Mouse (Mus musculus) cerebellum, adult 11 months (tissue): Measurements from ENCODE around the gene Fam196b.

Source experiments
- DNase-seq: peaks from one replicate; pipeline ENCODE4 v3.0.0; 2022

Fam196b gene

DNA sequence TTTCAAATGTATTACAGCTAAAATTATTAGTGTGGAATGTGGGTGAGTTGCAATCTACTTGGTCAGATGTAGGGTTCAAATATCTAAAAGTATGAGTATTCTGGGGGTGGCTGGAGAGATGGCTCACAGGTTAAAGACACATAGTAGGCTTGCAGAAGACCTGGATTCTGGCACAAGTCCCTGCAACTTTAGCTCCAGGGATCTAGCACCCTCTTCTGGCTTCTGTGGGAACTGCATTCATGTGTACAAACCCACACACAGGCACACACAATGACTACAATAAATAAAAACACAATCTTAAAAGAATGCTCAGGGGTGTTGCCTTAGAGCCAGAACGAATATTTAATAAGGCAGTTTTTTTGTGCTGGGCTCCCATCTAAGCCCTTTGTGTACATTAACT lies 23.3 kb downstream of the Fam196b start:
- DNase-seq = no peak

DNA sequence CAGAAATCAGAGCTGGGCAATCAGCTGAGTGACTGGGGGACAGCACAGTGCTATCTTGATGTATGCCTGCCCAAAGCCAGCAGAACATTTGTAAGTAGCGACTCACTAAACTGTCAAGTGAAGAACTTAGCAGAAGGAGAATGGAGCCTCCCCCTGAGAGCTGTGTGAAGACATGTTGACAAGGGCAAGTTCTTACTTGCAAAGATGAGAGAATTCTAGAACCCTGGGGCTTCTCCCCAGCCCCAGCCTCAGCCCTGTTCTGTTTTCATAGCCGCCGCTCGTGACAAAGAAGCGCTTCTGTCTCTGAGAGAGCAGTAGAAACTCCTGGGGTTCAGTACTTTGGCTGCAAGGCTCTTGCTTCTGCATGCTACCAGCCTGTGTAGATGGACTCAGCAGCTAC lies 25.1 kb downstream of the Fam196b start:
- no peak for DNase-seq

DNA sequence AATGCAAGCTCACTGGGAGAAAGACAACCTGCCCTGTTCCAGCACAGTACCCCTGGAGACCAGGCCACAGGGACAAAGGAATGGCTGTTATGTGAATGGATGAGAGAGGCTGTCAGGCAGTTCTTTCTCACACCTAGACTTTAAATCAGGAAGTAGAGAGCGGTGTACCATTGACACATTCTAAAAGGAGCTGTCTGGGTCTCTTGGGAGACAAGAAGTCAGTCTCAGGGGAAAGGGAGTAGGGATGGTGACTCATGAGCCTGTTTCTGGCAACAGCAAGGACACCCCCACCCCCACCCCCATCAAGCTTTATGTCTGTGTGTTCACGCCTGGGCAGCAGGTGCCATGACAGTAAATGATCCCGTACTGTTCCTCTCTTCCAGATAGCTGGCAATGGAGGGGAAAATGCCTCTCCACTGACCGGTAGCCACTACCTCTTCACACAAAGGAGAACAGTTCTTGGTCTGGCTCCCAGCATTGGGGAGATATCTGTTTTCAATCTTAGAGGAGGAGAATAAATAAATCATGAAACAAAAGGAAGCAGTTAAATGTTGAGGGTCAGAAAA lies 29.2 kb downstream of the Fam196b start:
- DNase-seq = no peak

DNA sequence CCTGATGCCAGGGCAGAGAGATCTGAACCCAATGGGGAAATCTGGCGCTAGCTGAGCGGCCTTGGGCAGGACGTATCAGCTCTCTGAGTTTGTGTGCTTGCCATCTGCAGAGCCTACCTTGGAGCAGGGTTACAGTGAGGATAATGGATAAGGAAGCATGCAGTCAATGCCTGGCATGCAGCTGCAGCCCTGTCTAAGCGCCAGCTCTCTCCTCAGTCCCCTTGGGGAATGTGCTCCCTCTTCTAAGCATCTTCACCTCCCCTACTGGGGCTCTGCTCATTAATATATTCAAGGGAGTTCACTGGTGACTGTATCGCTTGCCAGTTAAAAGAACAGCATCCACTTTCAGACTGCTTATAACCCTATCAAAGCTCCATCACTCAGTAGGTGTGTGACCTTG lies 29.7 kb downstream of the Fam196b start:
- DNase-seq = no peak

DNA sequence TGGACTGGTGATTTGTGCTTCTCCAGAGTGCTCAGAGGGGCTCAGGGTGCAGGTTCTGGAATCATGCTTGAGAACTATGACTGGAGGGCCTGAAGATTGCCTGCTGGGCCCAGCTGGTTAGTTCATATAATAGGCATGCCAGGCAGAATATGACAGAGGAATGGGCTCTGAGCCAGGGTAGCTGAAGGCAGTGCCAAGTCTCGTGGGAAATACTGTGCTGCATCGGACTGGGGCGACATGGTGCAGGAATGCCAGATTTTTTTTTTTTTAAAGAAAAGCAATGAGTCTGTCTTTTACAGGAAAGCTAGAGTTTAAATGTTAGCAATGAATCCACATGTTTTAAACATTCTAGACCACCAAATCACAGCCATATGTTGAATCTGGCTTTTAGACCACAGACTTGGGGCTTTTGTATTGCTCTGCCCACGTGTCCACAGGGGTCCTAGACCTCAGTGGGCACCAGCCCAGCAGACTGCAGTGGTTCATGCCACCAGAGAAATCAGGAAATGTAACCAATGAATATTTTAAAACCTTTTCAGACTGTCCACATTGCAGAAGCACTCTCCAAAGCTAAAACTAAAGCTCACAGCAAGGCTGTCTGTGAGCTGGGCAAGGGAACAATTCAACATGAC lies 33.8 kb downstream of the Fam196b start:
- DNase-seq = peak; percentile 4

DNA sequence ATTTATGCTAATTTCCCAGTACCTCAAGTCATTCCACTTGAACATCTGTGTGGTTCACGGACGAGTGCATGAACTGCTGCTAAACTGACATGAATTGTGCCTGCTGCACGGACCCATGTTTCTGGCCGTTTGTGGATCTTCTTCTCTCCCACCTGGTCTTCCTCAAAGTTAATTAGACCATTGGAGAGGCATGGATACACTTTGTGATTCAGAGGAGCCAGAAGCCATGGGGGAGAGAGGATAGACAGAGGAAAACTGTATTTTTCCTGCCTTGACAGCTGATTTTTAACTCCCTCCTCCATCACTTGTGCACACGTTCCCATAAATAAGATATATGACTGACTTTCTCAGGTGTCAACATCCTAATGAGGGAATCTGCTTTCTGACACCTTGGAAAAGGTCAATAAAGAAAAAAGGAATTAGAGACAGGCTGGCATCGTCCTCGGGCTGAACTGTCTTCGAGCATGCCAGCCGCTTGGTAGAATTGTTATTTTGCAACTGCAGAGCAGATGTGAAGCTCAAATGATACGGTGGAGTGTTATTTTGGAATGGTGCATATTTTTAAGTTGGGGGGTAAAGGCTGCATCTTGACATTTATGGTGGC lies 34.9 kb downstream of the Fam196b start:
- no peak for DNase-seq

DNA sequence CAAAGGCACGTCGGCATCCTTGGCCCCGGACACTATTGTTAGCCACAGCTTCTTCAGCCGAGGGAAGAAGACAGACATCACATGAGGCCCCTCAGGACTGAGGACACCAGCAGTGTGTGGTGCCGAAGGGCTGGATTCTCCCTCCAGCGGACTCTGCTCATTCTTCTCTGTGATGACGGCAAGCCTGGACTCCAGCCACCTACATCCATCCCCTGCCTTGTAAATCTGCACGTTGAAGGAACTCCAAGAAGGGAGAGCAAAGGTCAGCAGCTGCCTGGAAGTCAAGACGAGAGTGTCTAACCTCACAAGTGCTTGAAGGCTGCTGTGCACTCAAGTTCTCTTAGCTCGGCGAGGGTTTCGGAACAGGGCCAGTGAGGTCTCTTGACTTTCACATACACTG lies 40.8 kb downstream of the Fam196b start:
- DNase-seq = no peak

DNA sequence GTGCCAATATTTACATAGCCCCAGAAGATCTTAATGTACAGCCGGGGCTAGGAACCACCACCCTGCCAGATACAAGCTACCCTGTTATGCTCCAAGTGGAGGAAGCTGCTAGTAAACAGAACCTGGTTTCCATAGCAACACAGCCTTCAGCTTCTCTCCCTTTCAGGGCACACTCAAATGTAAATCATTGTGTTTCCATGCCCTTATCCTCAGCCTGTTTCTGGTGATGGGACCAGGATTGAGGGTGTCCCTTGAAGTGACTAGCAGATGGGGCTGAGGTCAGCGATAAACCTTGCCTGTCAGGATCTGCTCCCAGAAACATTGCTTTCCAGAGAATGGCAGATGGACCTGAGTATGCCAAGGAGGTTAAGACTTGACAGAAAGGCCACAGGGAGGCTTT lies 41.5 kb downstream of the Fam196b start:
- DNase-seq = no peak

DNA sequence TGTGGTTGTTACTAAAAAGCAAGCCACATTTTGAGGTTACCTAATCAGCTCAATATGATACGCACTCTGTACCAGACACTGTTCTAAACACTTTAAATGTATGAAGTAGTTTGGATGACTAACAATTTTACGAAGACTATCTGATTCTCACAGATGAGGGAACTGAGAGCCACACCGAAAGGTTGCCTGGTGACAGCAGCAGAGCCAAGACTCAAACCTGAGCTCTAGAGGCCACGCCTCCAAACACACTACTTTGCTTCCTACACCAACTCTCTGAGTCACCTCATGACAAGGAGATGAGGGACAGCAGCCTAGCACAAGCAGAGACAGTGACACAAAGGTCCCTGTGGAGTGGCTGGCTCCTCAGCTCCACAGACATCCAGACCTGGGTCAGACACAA lies 57.6 kb downstream of the Fam196b start:
- DNase-seq = no peak

DNA sequence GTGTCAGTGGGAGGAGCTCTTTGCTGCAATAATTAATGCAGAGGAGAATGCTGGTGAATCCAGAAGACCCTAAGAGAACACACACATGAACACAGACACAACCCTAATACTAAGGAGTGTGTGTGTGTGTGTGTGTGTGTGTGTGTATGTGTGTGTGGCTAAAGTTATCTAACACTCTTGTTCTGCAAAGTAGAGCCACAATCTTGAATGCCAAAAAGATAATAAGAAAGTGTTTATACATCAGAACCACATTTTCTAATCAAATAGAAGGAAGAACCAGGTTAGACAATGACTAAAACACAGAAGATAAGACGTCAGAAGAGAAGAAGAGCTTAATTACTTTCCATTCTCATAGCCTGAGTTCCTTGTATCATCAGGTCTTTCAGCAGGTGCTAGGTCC lies 60.9 kb downstream of the Fam196b start:
- DNase-seq = no peak

DNA sequence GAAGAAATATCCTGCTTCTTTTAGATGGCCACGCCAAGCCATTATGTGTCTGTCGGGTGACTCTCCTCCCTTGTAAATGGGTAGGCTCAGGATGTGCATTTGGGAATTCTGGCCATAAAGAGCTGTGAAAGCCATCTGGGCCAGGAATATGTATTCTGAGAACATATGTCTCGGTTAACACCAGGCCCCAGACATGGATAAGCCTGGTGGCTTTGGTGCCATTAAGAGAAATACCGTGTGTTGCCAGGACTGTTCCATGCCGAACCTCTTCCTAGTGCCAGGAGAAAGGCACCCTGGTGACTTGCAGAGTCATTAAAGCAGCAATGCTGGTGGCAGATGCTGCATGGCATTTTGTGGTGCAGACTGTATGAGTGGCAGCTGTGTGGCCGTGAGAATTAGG lies 63.0 kb downstream of the Fam196b start:
- no peak for DNase-seq

DNA sequence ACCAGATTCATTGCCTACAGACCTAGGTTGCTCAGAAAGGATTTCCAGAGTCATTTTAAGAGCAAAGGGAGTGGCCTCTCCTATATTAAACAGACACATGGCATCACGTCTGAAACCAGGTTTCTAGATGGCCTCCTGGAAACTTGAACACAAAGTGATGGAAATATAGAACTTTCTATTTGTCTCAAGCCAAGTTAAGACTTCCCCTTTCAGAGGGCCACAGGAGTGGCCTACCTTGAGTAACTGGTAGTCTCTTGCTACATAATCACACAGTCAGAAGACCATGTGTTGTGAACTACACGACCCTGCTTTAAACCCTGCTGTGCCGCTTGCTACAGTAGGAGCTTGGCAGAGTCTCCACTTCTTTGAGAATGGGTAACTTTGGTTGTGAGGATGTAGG lies 68.9 kb downstream of the Fam196b start:
- DNase-seq = no peak

DNA sequence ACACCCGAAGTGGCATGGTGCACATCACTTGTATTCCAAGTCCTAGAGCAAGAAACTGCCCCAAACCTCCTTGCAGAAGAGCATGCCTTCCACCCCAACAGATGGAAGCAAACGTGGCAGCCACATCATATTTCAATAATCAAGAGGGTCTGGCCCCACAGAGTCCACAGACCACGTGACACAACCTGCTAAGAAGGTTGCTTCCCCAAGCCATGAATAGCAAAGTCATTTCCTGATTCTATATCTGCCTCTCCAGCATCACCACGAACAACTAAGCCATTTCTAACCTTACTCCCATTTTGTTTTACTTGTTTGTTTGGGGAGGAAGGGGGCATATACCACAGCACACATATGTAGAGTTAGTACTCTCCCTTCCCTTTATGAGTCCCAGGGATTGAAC lies 69.6 kb downstream of the Fam196b start:
- DNase-seq = no peak

DNA sequence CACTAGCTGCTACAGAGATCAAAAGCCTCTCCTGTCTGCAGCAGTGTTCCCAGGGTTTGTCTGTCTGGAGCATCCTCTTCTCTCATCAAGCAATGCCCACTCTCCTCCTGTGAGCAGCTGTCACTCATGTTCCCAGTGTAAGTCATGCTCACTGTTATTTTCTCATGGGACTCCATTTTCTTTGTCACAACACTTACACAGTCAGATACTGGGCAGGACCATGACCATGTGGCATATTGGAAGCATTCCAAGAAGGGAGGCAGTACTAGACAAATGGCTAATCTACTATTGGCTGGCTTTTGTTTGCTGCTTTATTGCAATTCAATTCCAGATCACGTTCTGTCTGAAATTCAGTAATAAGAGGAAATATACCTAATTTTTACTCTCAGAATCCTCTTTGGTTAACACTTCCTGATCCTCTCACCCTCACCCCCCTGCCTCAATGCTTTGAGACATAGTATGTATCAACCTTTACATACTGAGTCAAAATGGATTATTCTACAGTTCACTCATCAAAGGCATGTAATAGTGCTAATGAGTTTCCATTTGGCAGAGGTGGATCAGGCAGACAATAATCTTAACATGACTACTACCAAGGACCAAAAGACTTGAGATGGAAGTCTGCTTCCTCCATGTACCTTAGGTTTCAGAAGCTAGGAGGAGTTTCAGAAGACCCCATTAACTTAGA lies 70.5 kb downstream of the Fam196b start:
- no peak for DNase-seq

DNA sequence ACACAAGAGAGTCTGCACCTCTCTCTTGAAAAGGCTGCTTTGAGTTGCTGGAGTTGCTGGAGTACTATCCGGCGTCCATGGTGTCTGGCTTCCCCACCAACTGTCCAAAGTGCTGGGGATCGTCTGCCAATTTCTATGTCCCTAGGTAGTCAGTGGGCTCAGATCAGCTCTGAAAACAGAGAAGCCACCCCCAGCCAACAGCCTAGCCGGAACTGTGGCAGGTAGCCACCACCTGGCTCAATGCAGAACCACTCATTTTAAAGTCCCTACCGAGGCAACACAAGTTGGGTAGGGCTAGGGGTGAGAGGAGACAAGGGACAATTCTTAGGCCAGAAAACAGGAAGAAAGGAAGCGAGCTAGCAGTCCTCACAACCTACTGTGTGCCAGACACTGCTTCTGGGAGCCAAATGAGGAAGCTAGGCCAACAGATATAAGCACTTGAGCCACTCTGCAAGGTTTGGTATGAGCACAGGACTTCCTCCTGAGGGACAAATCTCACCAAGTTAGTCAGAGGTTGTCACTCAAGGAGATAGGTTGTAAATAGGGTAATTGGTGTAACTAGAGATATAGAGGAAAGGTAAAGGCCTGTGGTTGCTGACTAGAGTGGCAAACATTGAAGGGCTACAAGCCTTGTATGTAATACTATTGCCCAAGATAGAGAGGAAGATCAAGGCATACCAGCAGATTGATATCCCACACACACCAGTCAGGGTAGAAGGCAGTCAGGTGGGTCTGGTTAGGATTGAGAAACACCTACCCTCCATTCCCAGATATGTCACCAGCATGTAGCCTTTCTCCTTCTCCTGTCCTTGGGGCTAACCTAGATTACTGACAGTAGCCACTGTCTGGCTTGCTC lies 74.9 kb downstream of the Fam196b start:
- DNase-seq = no peak

DNA sequence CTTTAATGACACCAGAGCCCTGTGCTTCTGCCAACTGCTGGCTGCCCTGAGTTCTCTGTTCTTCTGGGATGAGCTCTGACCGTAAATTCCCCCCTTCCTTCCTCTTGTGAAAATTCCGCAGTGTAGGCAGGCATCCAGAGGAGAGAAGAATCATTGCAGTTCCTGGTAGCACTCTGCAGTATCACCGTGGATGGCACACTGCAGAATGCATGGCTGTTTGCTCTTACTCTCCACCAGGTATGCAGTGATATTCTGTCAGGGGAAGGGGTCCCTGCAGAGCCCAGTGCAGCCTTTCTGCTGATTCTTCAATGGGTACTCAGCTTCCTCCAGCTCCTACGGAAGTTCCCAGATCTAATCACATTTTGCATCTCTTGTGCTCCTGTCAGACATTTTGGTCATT lies 77.5 kb downstream of the Fam196b start:
- no peak for DNase-seq

DNA sequence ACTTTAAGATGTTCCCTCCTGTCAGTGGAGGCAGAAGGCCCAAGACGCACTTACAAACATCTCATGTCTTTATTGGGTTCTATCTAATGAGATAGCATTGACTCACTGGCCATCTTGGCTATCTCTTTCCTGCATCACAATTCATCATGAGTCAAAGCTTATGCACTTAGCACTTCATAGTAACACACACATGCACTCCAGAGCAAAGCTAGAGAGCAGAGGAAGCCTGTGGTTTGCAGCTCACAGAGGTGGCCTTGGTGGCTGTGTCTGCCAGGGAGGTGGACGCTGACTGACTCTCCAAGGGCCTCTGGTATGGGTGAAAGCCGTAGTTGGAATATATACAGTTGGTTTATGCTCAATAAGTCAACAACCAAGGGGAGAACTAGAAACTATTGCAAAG lies 81.2 kb downstream of the Fam196b start:
- DNase-seq = no peak

DNA sequence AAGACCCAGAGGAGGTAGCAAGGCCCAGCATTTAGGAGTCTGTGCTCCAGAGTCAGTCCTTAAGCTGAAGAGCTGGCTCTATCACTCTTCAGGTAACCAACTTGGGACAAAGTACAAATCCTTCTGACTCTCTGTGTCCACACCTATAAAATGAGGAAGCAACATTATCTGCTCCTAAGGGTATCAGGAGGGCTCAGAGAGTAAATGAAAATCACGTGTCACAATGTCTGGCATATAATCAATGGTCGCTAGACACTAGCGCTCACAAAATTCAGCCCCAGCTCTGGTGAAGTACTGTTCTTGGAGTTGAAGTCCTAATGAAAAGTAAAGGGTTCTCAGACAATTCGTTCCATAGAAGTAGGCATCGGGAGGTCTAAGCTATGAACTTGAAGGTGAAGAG lies 83.0 kb downstream of the Fam196b start:
- DNase-seq = no peak

DNA sequence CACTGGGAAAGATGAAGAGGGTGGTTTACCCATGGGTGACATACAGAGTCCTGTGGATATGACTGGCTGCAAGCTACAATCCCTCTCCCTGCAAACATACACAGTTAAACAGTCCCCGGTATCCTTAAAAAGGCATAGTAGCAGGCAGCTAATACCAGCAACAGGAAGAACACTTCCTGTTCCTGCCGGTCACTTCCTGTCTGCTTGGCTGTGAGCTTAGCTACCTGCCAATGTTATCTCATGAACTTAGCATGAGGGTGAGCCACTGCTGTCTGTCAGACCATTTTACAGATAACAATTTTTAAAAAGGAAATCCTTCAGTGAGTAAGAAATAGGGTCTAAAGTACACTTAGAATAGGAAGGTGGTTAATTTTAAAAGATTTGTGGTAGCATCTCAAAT lies 83.9 kb downstream of the Fam196b start:
- DNase-seq = no peak

DNA sequence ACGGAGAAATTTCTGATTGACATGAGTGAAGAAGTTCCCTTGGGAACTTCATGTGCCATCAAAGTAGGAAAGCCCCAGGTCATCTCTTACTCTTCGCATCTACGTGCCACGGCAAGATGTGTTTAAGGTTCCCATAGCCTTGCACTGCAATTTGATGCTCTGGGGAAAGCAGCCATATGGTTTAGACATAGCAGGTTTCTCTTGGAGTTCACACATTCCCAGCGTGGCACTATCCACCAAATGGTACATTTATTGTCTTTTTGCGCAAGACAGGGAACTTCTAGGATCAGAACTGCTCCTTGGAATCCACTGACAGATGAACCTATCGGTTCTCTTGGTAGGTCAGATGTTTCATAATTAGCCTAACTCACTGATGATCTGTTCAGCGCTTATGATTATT lies 86.7 kb downstream of the Fam196b start:
- no peak for DNase-seq

DNA sequence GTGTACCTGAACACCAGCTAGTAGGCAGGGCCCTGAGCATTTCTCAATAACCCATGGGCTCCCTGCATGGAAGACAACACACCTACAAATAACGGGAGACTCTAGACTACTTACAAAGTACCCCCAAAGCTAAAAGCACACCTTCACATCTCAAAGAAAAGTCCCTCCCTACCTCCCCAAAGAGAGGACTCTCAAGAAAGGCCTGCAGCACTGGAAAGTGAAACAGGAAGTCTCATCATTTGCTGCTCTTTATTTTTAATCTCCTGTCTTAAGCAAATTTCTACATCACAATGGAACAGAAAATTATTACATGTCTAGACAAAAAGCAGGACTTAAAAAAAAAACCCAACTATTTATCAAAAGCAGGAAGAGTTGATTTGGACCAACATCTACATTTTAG lies 90.7 kb downstream of the Fam196b start:
- no peak for DNase-seq

DNA sequence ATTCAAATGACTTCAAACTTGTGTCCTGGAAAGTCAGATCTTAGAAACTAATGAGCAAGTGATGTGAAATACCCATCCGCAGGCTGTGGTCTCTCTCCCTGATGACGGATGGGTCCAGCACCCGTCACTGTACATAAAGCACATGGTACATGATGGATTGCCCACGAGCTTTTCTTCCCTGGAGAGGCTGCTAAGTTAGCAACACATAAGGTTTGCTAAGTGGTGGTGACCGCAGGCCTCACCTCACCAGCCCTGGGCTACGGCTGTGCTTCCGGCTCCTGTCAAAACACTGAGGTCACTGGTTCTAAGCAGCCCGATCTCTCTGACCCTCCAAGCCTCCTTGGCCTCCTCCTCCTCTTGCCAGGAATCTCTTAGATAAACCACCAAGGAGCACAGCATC lies 91.7 kb downstream of the Fam196b start:
- DNase-seq = no peak

DNA sequence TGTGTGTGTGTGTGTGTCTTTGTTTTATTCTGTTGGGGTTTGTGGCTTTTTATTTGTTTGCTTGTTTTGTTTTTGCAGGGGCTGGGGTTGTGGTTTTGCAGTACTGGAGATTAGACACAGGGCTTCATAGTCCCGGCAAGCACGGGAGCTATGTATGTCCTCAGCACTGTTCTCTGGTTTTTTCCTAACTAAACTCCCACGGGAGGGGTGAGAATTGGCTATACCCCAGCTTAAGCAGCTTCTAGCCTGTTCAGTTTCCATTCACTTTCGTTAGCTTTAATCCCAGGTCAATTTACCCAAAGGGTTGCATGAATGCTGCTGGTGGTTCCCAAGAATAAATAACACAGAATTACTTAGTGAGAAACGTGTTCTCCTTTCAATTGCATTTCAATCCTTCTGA lies 92.2 kb downstream of the Fam196b start:
- no peak for DNase-seq
